Mouse (Mus musculus) heart, postnatal 0 days (tissue): ENCODE measurements around the gene Bcar3. TPM values are rescaled to one million over a fixed set of nuclear protein-coding genes. Genes with fewer than 3 reads are reported as not detected.

ENCODE experiments used
- ATAC-seq: fragments of 200-750 bp; cut with Nextera tagmentation; 2 replicates; pipeline ENCODE4 v1.8.0; 2017; ENCODE audit warnings: low read depth, moderate number of reproducible peaks, moderate library complexity; ENCODE audit not compliant: insufficient read depth
- DNase-seq: peaks from one replicate; pipeline ENCODE4 v3.0.0-alpha.2; 2016; ENCODE audit warnings: low spot score
- H3K27ac ChIP-seq: fragments of 300-500 bp; sonication (generic); 2 replicates; pipeline ENCODE4 v1.5.1; 2014; ENCODE audit warnings: low read depth, mild to moderate bottlenecking
- H3K27me3 ChIP-seq: fragments of 300-500 bp; sonication (generic); 2 replicates; pipeline ENCODE4 v1.6.1; 2014; ENCODE audit warnings: low read length, mixed read lengths; ENCODE audit not compliant: control insufficient read depth, insufficient read depth
- H3K36me3 ChIP-seq: fragments of 300-500 bp; sonication (generic); replicated peaks from 2 replicates; pipeline ENCODE4 v1.6.1; 2014; ENCODE audit warnings: low read length, mixed read lengths; ENCODE audit not compliant: control insufficient read depth, insufficient read depth
- H3K4me1 ChIP-seq: fragments of 300-500 bp; sonication (generic); 2 replicates; pipeline ENCODE4 v1.6.1; 2014; ENCODE audit warnings: antibody characterized with exemption; ENCODE audit not compliant: control insufficient read depth, insufficient read depth
- H3K4me2 ChIP-seq: fragments of 300-500 bp; sonication (generic); 2 replicates; pipeline ENCODE4 v1.6.1; 2014; ENCODE audit warnings: low read depth, mild to moderate bottlenecking, low read length, moderate library complexity
- H3K4me3 ChIP-seq: fragments of 300-500 bp; sonication (generic); 2 replicates; pipeline ENCODE4 v1.5.1; 2014; ENCODE audit warnings: low read depth, low read length
- H3K9ac ChIP-seq: fragments of 300-500 bp; sonication (generic); replicated peaks from 2 replicates; pipeline ENCODE4 v1.6.1; 2014; ENCODE audit warnings: low read depth, low read length, mixed read lengths
- H3K9me3 ChIP-seq: fragments of 300-500 bp; sonication (generic); replicated peaks from 2 replicates; pipeline ENCODE4 v1.6.1; 2016; ENCODE audit warnings: low read length; ENCODE audit not compliant: control insufficient read depth
- CTCF ChIP-seq: IDR thresholded peaks from 2 replicates; pipeline ENCODE4 v1.5.1; 2016; ENCODE audit warnings: antibody characterized with exemption, control low read depth, low read depth
- EP300 ChIP-seq: IDR thresholded peaks from 2 replicates; pipeline ENCODE4 v1.6.1; 2016; ENCODE audit warnings: antibody characterized with exemption, low read depth
- WGBS: fragments of 180-500 bp; shearing (Covaris S2); extraction: QIAGEN DNeasy Blood & Tissue Kit; methylation state at CpG from one replicate; pipeline ENCODE4 v1.1.7; 2014; 5-methylcytosine and 5-hydroxymethylcytosine counted together
- polyA plus RNA-seq: library from polyadenylated mRNA; unstranded; fragments of >200 nt; fragmentation: Nextera tagmentation; extraction: Ambion mirVana; gene quantifications from 2 replicates; pipeline ENCODE4 v1.2.1, GENCODE M21; 2015
- total RNA-seq: library from RNA; depleted of rRNA; stranded (reverse); fragments of >200 nt; gene quantifications from 2 replicates; pipeline ENCODE4 v1.2.3, GENCODE M21; 2014; ENCODE audit warnings: low replicate concordance

Gene Bcar3
- total and polyA plus RNA-seq, 2 experiments from 2014 or later: 3.3 to 38.6 TPM

GRCm38 (mm10) chr3:122484301-122484700 lies 190.4 kb downstream of the Bcar3 start:
- Histone ChIP-seq H3K27ac (peak overlapping the region; percentile 37; the same call in 1 of the 2 replicates), H3K4me1 (peaks cover 12% of the 10 kb centered on the region; the same call in 1 of the 2 replicates), H3K27me3 (peaks cover 9% of the 10 kb centered on the region), H3K9me3 (no peaks in the 10 kb centered on the region), H3K9ac (no peak overlapping the region), H3K4me2 (no peak overlapping the region), H3K36me3 (no peaks in the 10 kb centered on the region), H3K4me3 (no peak overlapping the region)
- TF ChIP-seq CTCF (no peak), EP300 (no peak)
- WGBS: 69% methylated on average over 3 of the region's 3 CpGs
- ATAC-seq: no peak
- no peak for DNase-seq

GRCm38 (mm10) chr3:122485699-122486098 lies 191.8 kb downstream of the Bcar3 start:
- TF ChIP-seq CTCF (no peak), EP300 (no peak)
- 78% methylated on average over 4 of the region's 4 CpGs for WGBS
- Histone ChIP-seq H3K4me3 (no peak overlapping the region), H3K36me3 (no peaks in the 10 kb centered on the region), H3K27me3 (peaks cover 9% of the 10 kb centered on the region), H3K9me3 (no peaks in the 10 kb centered on the region), H3K4me2 (no peak overlapping the region), H3K4me1 (peaks cover 12% of the 10 kb centered on the region; the same call in 1 of the 2 replicates), H3K9ac (no peak overlapping the region), H3K27ac (no peak overlapping the region; the same call in 1 of the 2 replicates)
- ATAC-seq (no peak), DNase-seq (no peak)

- 76% methylated on average over 4 of the region's 4 CpGs for WGBS
- ATAC-seq (no peak), DNase-seq (no peak)
- TF ChIP-seq EP300: no peak
- Histone ChIP-seq H3K36me3 (no peaks in the 10 kb centered on the region), H3K4me1 (peaks cover 12% of the 10 kb centered on the region; the same call in 1 of the 2 replicates), H3K4me2 (no peak overlapping the region), H3K27me3 (peaks cover 9% of the 10 kb centered on the region), H3K27ac (no peak overlapping the region), H3K9me3 (no peaks in the 10 kb centered on the region), H3K4me3 (no peak overlapping the region), H3K9ac (no peak overlapping the region)
Observed at GRCm38 (mm10) chr3:122486193-122486592, 192.3 kb downstream of the Bcar3 start.

- no peaks in the 10 kb centered on the region for H3K36me3 ChIP-seq
- 81% methylated on average over 1 of the region's 1 CpGs for WGBS
- H3K4me3 ChIP-seq: no peak overlapping the region
- H3K4me1 ChIP-seq: peaks cover 7% of the 10 kb centered on the region; the same call in 1 of the 2 replicates
- TF ChIP-seq CTCF: no peak
- TF ChIP-seq EP300: no peak
- no peak overlapping the region for H3K27ac ChIP-seq
- no peak for DNase-seq
- ATAC-seq: no peak
- H3K4me2 ChIP-seq: no peak overlapping the region
- H3K9me3 ChIP-seq: no peaks in the 10 kb centered on the region
- H3K27me3 ChIP-seq: peaks cover 9% of the 10 kb centered on the region; the same call in 1 of the 2 replicates
- H3K9ac ChIP-seq: no peak overlapping the region
Observed at GRCm38 (mm10) chr3:122488051-122488754, 194.3 kb downstream of the Bcar3 start.

- Histone ChIP-seq H3K27ac (no peak overlapping the region), H3K4me2 (no peak overlapping the region), H3K9me3 (no peaks in the 10 kb centered on the region), H3K36me3 (no peaks in the 10 kb centered on the region), H3K9ac (no peak overlapping the region), H3K27me3 (no peaks in the 10 kb centered on the region), H3K4me3 (no peak overlapping the region), H3K4me1 (no peaks in the 10 kb centered on the region)
- DNase-seq (no peak), ATAC-seq (no peak)
- no peak for TF ChIP-seq EP300
- TF ChIP-seq CTCF: no peak
- 33% methylated on average over 6 of the region's 6 CpGs for WGBS
Observed at GRCm38 (mm10) chr3:122490574-122490973, 196.6 kb downstream of the Bcar3 start.

GRCm38 (mm10) chr3:122492006-122492405 lies 198.1 kb downstream of the Bcar3 start:
- no peak overlapping the region for H3K27ac ChIP-seq
- 91% methylated on average over 3 of the region's 3 CpGs for WGBS

More at GRCm38 (mm10) chr3:122492006-122492405, 198.1 kb downstream of the Bcar3 start:
- ATAC-seq: no peak
- no peaks in the 10 kb centered on the region for H3K4me1 ChIP-seq
- no peak for TF ChIP-seq CTCF
- no peak for TF ChIP-seq EP300
- no peak for DNase-seq
- H3K4me3 ChIP-seq: no peak overlapping the region
- no peak overlapping the region for H3K9ac ChIP-seq
- H3K36me3 ChIP-seq: no peaks in the 10 kb centered on the region
- H3K4me2 ChIP-seq: no peak overlapping the region
- no peaks in the 10 kb centered on the region for H3K9me3 ChIP-seq
- H3K27me3 ChIP-seq: no peaks in the 10 kb centered on the region
